Mouse (Mus musculus) erythroblast, embryonic 14.5 days (primary cell): ENCODE results near the gene Zfp467.

ENCODE experiments used
- GATA1 ChIP-seq: IDR thresholded peaks from 2 replicates; pipeline ENCODE4 v1.6.1; 2012; ENCODE audit warnings: low read length, inconsistent platforms, mixed read lengths
- TAL1 ChIP-seq: IDR thresholded peaks from 3 replicates; pipeline ENCODE4 v1.6.1; 2012; ENCODE audit warnings: low read length, inconsistent platforms, mixed read lengths

DNA sequence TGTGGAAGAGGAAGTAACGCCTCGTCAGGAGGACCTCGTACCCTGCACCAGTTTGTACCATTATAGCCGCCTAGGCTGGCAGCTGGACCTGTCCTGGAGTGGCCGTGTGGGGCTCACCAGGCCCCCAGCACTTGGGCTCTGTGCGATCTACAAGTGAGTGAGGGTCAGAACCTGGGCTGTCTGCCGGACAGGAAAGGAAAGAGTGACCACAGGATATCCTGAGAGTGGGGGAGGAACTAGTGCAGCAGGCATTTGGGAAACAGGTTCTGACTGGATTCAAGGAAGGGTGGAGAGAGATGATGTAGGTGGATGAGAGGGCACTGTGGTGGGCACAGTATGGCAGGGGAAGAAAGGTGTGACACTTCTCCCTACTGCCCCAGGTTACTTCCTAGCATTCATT, 2.9 kb upstream of the Zfp467 start:
- TF ChIP-seq GATA1, result no peak
- no peak for TF ChIP-seq TAL1
